ENCODE assay signal across 10 mouse cellular contexts in the genomic region with DNA sequence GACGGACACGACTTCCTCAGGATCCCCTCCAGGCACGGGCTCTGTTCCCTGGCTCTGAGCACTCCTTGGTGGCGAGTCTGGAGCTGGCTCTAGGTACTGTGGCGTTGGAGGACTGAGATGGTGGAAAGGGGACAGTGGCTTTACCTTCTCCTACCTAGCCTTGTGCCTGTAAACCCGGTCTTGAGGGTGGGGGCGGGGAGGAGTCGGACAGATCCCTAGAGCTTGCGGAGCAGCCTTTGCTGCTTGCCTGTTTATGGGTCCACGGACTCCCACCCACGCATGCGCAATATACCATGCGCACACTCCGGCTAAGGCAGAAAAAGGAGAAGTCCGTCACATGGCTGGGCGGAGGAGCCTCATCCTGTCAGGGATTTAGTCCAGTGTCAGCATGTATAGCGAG. TPM values are rescaled to one million over a fixed set of nuclear protein-coding genes. Genes with fewer than 3 reads are reported as not detected.
DNase-seq lines count a peak whose midpoint lies in the region; ATAC-seq and TF ChIP-seq lines count a peak whose summit lies in the region.
"Had no signal": no experiment of that assay in that cellular context is flagged by ENCODE, and none has a peak within 500 bp of the region (broad histone marks: within the 10 kb centered on the region; RNA-seq: fewer than 3 reads in every experiment).

No protein-coding gene starts in this region.

- WGBS in liver, embryonic 14.5 days (ENCODE audit: insufficient replicate concordance) = 15% methylated on average over 17 of the region's 17 CpGs
- WGBS in small intestine, adult 2 months = 52% methylated on average over 17 of the region's 17 CpGs

- no peak overlapping the region for H3K9ac ChIP-seq in liver, embryonic 14.5 days (replicated peaks)

- H3K4me3 ChIP-seq in liver, embryonic 14.5 days (ENCODE audit: insufficient read depth in 1 of 2, low read depth in 2 of 2, low read length in 2 of 2) = no peak overlapping the region
- peak overlapping the region; percentile 20; the same call in 1 of the 2 replicates for H3K4me3 ChIP-seq in small intestine, adult 2 months (ENCODE audit: low read depth, low read length)
- H3K4me3 ChIP-seq: erythroblast, embryonic 14.5 days had no signal

- H3K36me3 ChIP-seq in liver, embryonic 14.5 days (replicated peaks; ENCODE audit: control insufficient read depth, insufficient read depth, low read depth) = no peaks in the 10 kb centered on the region
- no peaks in the 10 kb centered on the region for H3K36me3 ChIP-seq in small intestine, adult 2 months (ENCODE audit: control insufficient read depth, insufficient read depth, low read length)

- no peak overlapping the region for H3K4me2 ChIP-seq in liver, embryonic 14.5 days (ENCODE audit: low read depth)

- DNase-seq in adrenal gland, adult (ENCODE audit: inconsistent age in 2 of 2, low spot score in 1 of 2) = peak; percentile 26 to 29
- DNase-seq in adrenal gland, postnatal 25 days = no peak
- DNase-seq in thymus, postnatal 4 days = peak; percentile 24
- no peak for DNase-seq in thymus, postnatal 36 days
- peak in 2 of 3 experiments; percentile 7 to 27 for DNase-seq in liver, embryonic 14.5 days (ENCODE audit: low read depth in 3 of 3, low spot score in 3 of 3)
- no peak for DNase-seq in thymus, postnatal 0 days (ENCODE audit: low spot score)
- DNase-seq in neural tube, embryonic 10.5 days (ENCODE audit: extremely low spot score, low spot score) = no peak

- no peak overlapping the region for H3K27ac ChIP-seq in liver, embryonic 14.5 days
- no peak overlapping the region for H3K27ac ChIP-seq in small intestine, adult 2 months (ENCODE audit: insufficient read depth, low read depth, low read length)

- no peak for TF ChIP-seq EP300 in liver, embryonic 14.5 days (IDR thresholded peaks at IDR 0.05; ENCODE audit: low read depth)

- no peaks in the 10 kb centered on the region for H3K9me3 ChIP-seq in liver, embryonic 14.5 days (ENCODE audit: control insufficient read depth, low read length)

- TF ChIP-seq CTCF in liver, embryonic 14.5 days (IDR thresholded peaks at IDR 0.05; ENCODE audit: low read depth) = no peak
- no peak for TF ChIP-seq CTCF in small intestine, adult 2 months (IDR thresholded peaks at IDR 0.05; ENCODE audit: extremely low read depth, insufficient read length, insufficient replicate concordance, low read depth, low read length)

- no peaks in the 10 kb centered on the region for H3K4me1 ChIP-seq in liver, embryonic 14.5 days (replicated peaks; ENCODE audit: control insufficient read depth in 2 of 2, insufficient read depth in 2 of 2, low read length in 1 of 2)
- 0 out of 2 replicates have a peak, but pooled peaks cover 2% of the 10 kb centered on the region for H3K4me1 ChIP-seq in small intestine, adult 2 months (ENCODE audit: control insufficient read depth, insufficient read depth, insufficient read length, low read length)

- ATAC-seq in liver, embryonic 14.5 days (ENCODE audit: insufficient read depth) = no peak

- TF ChIP-seq POLR2A in small intestine, adult 2 months (IDR thresholded peaks at IDR 0.05; ENCODE audit: low read depth, low read length) = no peak

- no peaks in the 10 kb centered on the region for H3K27me3 ChIP-seq in liver, embryonic 14.5 days (ENCODE audit: control insufficient read depth, insufficient read depth, low read length)
- no peaks in the 10 kb centered on the region; the same call in 1 of the 2 replicates for H3K27me3 ChIP-seq in small intestine, adult 2 months (ENCODE audit: control insufficient read depth, insufficient read depth, low read length)

RNA-seq across cellular contexts. Expression of a gene that starts 13.9 kb away (rescaled TPM):
- not detected in 2 replicates for total RNA-seq in adrenal gland, postnatal 25 days (2021)
- not detected in 2 replicates for polyA plus RNA-seq in liver, embryonic 14.5 days (2012; rRNA removed)
- polyA plus RNA-seq in liver, embryonic 14.5 days (2014; fragmentation: Nextera tagmentation; extraction: Ambion mirVana) = not detected in 2 replicates
- not detected in 2 replicates for polyA plus RNA-seq in small intestine, adult 2 months (2012; rRNA removed)
- polyA plus RNA-seq in thymus, postnatal 0 days (2015; fragmentation: Nextera tagmentation; extraction: Ambion mirVana) = not detected in 2 replicates
- total RNA-seq: left cerebral cortex, postnatal 10 days had no signal
- polyA plus RNA-seq: erythroblast, embryonic 14.5 days had no signal

RNA-seq across cellular contexts. Expression of a gene that starts 42.1 kb away (rescaled TPM):
- total RNA-seq in adrenal gland, postnatal 25 days (2021) = not detected in 2 replicates
- polyA plus RNA-seq in liver, embryonic 14.5 days (2012; rRNA removed) = 0.08 and 0.13 TPM in 2 replicates
- not detected in 2 replicates for polyA plus RNA-seq in liver, embryonic 14.5 days (2014; fragmentation: Nextera tagmentation; extraction: Ambion mirVana)
- 0.84 and 1.4 TPM in 2 replicates for polyA plus RNA-seq in small intestine, adult 2 months (2012; rRNA removed)
- 0.64 and 0.66 TPM in 2 replicates for polyA plus RNA-seq in thymus, postnatal 0 days (2015; fragmentation: Nextera tagmentation; extraction: Ambion mirVana)
- total RNA-seq: left cerebral cortex, postnatal 10 days had no signal
- polyA plus RNA-seq: erythroblast, embryonic 14.5 days had no signal

Comparison
In these comparisons a context has a peak if more than half of its experiments do, and no peak if none do; other contexts are left out.
1. DNase-seq: peak in adrenal gland, adult (2 of 2), thymus, postnatal 4 days (single experiment) and liver, embryonic 14.5 days (2 of 3); none in adrenal gland, postnatal 25 days (single experiment), thymus, postnatal 36 days (0 of 2), thymus, postnatal 0 days (single experiment) and neural tube, embryonic 10.5 days (single experiment).